Comparison of ENCODE assay signal across 17 mouse cellular contexts in the genomic region with DNA sequence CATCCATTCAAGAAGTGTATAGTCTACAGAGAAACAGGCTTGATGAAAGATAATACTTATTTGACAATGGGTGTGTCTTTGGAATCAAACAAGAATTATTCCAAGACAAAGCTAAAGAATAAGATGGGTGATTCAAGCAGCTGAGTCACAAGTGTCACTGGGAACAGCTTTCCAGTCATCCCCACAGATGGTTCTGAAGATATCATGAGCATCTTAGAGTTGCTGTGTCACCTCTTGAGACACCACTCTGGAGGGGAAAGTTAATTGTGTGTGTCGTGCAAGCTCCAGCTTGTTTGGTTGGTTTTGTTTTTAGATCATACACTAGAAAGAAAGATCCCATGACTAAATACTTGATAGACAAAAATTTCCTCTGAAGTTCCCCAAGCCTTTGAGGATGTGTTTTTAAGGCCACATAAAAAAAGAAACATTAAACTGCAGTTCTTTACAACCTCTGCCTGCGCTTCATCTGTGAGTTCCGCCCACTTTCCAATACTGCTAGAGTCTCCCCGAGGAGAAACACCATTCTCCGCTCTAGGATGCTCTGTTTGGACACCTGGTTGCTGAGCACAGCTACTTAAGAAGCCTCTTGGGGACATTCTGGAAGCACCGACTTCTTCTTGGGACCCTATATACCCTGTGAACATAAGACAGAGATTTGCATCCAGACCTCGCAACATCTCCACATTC.
DNase-seq lines count a peak whose midpoint lies in the region.
"Had no signal": no experiment of that assay in that cellular context is flagged by ENCODE, and none has a peak within 500 bp of the region (broad histone marks: within the 10 kb centered on the region; RNA-seq: fewer than 3 reads in every experiment).

No protein-coding gene starts in this region.

- WGBS in heart, embryonic 10.5 days = 77% methylated on average over 7 of the region's 7 CpGs

- H3K27me3 ChIP-seq in heart, embryonic 10.5 days (ENCODE audit: insufficient read depth, poor library complexity, severe bottlenecking) = no peaks in the 10 kb centered on the region
- H3K27me3 ChIP-seq: forebrain, embryonic 13.5 days; heart, embryonic 15.5 days; liver, embryonic 12.5 days; midbrain, embryonic 12.5 days; neural tube, embryonic 12.5 days had no signal

- DNase-seq in left cerebral cortex, adult 18-20 months (ENCODE audit: low spot score in 2 of 2) = peak; percentile 23
- no peak for DNase-seq in left cerebral cortex, postnatal 4 days
- peak; percentile 36 to 44 for DNase-seq in right cerebral cortex, adult 2 months (ENCODE audit: low spot score in 2 of 2)
- no peak for DNase-seq in right cerebral cortex, postnatal 10 days (ENCODE audit: low spot score in 2 of 2)
- peak; percentile 18 to 22 for DNase-seq in left cerebral cortex, postnatal 36 days (ENCODE audit: low spot score in 2 of 2)
- no peak for DNase-seq in heart, embryonic 10.5 days (ENCODE audit: low spot score)
- DNase-seq: adrenal gland, adult 8-10 months had no signal

- no peak overlapping the region for H3K27ac ChIP-seq in heart, embryonic 10.5 days
- H3K27ac ChIP-seq: forebrain, embryonic 13.5 days; heart, embryonic 15.5 days; kidney, postnatal 0 days; left cerebral cortex, adult 2 months; liver, embryonic 12.5 days; midbrain, embryonic 12.5 days; neural tube, embryonic 12.5 days; stomach, postnatal 0 days had no signal

- H3K4me3 ChIP-seq in heart, embryonic 10.5 days = no peak overlapping the region
- H3K4me3 ChIP-seq: forebrain, embryonic 13.5 days; heart, embryonic 15.5 days; left cerebral cortex, adult 2 months; liver, embryonic 12.5 days; midbrain, embryonic 12.5 days; myocyte; neural tube, embryonic 12.5 days had no signal

- H3K36me3 ChIP-seq in heart, embryonic 10.5 days = no peaks in the 10 kb centered on the region
- H3K36me3 ChIP-seq: G1E; heart, embryonic 15.5 days; liver, embryonic 12.5 days; midbrain, embryonic 12.5 days; neural tube, embryonic 12.5 days had no signal

- H3K9me3 ChIP-seq in heart, embryonic 10.5 days = no peaks in the 10 kb centered on the region
- H3K9me3 ChIP-seq: forebrain, embryonic 13.5 days; G1E; heart, embryonic 15.5 days; liver, embryonic 12.5 days; midbrain, embryonic 12.5 days; neural tube, embryonic 12.5 days had no signal

- intact Hi-C loops in left cerebral cortex, postnatal 4 days (cut with DNase I) = no loop called here
- intact Hi-C loops in left cerebral cortex, postnatal 36 days (cut with DNase I) = loop anchor here (2.0 kb wide), 1 partner anchor 377 kb away; no protein-coding TSS in a partner anchor

- 0 out of 2 replicates have a peak, but pooled peaks cover 2% of the 10 kb centered on the region for H3K4me1 ChIP-seq in heart, embryonic 10.5 days
- H3K4me1 ChIP-seq: forebrain, embryonic 13.5 days; heart, embryonic 15.5 days; liver, embryonic 12.5 days; midbrain, embryonic 12.5 days; neural tube, embryonic 12.5 days had no signal

Comparison
In these comparisons a context has a peak if more than half of its experiments do, and no peak if none do; other contexts are left out.
1. DNase-seq: peak in left cerebral cortex, adult 18-20 months (2 of 2), right cerebral cortex, adult 2 months (2 of 2) and left cerebral cortex, postnatal 36 days (2 of 2); none in left cerebral cortex, postnatal 4 days (single experiment), right cerebral cortex, postnatal 10 days (0 of 2) and heart, embryonic 10.5 days (single experiment).